Mouse (Mus musculus): ENCODE measurements around the gene Nemf. TPM values are rescaled to one million over a fixed set of nuclear protein-coding genes. Genes with fewer than 3 reads are reported as not detected.
A peak's percentile ranks its signal among the peaks of the same experiment; 100 is the strongest.
"Not testable (repeated sequence)": the region's sequence is repeated elsewhere in the genome, so short reads cannot be mapped to it uniquely, and the experiment has no call there.

The Nemf gene
- total RNA-seq, 2 experiments from 2014 or later, result 40.3 to 48.6 TPM

DNA sequence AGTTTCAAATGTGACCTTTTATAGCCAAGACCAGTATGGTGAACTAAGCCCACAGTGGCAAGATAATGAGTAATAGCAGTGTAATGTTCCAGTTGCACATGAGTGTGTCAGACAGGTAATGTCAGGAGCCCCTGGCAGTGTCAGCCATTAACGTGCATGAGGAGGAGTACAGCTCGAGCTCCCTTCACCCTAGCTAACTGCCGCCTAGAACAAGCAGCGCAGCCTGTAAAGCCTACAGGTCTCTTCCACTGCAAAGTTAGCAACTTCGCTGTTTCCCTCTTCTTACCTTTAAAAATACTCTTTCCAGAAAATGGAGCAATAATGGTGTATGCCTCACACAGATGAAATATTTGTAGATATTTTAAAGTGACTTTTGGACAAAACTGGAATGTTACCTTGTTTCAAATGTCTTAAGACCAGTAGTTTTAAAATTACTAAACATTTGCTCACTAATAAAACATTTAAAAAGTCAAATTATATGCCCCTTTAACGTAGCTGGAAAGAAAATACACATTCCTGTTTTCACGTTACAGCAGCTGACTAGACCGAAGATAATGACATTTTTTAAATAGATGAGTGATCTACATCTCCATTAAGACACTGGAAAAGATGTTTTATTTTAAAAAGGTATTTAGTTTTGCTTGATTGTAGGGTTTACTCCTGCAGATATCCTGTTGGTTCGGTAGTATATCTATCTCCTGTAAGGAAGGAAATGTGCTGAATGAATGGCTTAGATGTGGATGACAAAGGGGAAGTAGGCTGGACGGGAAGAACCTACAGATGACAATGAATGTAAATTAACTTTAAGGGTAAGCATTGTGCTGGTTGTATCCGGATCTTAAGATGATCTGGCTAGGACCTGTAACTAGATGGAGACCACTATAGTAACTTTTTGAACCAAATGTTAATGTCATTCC lies 17.1 kb upstream of the Nemf start:
- peak in 1 of 2 experiments; percentile 27 for DNase-seq (ENCODE audit: low spot score in 2 of 2)

DNA sequence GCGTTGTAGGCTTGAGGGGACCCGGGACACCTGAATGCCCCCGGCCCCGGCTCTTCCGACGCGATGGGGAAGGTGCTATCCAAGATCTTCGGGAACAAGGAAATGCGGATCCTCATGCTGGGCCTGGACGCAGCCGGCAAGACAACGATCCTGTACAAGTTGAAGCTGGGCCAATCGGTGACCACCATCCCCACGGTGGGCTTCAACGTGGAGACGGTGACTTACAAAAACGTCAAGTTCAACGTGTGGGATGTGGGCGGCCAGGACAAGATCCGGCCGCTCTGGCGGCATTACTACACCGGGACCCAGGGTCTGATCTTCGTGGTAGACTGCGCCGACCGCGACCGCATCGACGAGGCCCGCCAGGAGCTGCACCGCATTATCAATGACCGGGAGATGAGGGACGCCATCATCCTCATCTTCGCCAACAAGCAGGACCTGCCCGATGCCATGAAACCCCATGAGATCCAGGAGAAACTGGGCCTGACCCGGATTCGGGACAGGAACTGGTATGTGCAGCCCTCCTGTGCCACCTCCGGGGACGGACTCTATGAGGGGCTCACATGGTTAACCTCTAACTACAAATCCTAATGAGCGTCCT lies 15.9 kb upstream of the Nemf start:
- DNase-seq (ENCODE audit: low spot score in 2 of 2), result peak in 1 of 2 experiments; percentile 35

DNA sequence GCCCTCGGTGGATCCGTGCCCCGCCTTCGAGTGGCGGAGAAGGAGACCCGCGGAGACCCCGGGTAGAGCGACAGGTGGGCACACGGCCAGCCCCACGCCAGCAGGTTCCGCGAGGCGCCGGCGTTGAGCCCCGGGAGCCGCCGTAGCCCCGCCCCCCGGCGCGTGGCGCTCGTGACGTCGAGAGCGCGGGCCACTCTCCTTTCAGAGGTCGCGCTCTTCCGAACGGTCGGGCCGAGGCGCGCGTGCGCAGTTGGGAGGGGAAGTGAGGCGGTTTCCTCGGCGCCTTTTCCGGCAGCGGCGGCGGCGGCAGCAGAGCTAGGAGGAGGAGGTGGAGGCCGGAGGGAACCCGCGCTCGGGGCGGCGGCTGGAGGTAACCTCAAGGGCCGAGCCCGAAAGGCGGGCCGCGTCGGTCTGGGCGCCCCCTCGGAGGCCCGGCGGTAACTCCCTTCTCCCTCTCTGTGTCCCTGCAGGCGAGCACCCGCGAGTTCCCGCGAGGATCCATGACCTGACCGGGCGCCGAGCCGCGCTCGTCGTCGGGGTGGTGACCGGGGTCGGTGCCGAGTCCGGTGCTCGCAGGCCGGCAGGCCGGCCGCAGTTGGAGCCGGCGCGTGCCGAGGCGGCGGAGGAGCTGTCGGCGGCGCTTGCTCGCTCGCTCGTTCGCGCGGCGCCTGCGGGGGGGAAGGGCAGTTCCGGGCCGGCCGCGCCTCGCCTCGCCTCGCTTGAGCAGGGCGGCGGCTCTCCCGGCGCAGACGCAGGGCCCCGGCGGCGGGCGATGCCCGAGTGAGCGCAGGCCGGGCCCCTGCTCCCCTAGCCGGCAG lies 15.1 kb upstream of the Nemf start, which contains the start of the genes Arf6 and Gm9887:
Arf6 (plus strand) TSS at position 297 of the 818 bp plus-strand sequence.
Gm9887 (minus strand) TSS at position 605 of the 818 bp plus-strand sequence.
- DNase-seq (ENCODE audit: low spot score in 2 of 2), result peak; percentile 99 to 100

DNA sequence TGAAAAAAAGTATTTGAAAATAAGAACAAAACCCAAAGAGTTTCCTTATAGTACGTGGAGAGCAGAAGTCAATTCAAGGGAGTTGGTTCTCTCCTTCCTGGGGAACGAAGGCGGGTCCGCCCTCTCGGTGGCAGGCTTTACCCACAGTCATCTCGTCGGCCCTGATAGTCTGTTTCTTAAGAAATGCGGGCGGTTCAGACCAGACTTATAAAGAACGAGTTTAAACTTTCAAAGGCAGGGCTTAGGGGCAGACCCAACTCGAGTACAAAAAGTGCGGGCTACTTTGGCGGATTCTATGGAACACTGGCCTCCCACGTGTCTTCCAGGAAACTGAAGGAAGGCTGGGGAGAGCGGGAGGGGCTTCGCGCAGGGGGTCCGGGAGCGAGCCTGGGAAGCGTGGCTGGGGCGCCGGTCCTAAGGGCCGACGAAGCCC lies 14.5 kb upstream of the Nemf start:
- DNase-seq (ENCODE audit: low spot score in 2 of 2), result no peak

DNA sequence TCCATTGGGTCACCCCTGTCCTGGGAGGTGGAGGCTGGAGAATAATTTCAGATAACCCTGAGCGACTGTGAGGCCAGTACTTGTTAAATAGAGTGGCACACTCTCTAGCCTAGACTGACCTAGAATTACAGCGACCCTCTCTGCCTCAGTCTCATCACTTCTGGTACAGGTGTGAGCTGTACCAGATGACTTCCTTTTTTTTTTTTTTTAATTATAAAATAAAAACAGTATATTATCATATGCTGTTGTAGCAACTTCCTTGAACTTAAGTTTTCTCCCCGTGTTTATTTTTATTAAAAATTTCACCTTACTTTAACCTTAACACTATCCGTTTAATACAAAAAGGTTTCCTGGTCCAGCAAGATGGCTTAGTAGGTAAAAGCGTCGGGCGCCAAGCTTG lies 14.0 kb upstream of the Nemf start:
- DNase-seq (ENCODE audit: low spot score in 2 of 2), result no peak

DNA sequence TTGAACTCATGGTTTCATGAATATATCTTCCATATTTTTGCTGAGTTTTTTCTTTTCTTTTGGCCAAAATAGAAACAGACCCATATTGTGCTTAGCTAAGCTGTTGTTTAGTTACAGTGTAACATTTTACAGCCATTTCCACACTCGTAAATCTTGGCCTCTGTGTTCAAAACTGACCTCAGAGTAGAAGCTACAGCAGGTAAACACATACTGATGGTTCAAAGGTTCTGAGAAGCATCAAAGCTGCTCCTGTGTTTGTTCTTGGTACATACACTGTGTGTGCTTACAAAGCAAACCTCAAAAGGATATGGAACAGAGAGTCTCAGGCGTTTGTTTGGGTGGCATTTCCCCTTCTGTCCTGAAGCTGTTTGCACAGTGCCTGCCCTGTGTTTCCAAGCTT lies 10.6 kb upstream of the Nemf start:
- no peak for DNase-seq (ENCODE audit: low spot score in 2 of 2)

DNA sequence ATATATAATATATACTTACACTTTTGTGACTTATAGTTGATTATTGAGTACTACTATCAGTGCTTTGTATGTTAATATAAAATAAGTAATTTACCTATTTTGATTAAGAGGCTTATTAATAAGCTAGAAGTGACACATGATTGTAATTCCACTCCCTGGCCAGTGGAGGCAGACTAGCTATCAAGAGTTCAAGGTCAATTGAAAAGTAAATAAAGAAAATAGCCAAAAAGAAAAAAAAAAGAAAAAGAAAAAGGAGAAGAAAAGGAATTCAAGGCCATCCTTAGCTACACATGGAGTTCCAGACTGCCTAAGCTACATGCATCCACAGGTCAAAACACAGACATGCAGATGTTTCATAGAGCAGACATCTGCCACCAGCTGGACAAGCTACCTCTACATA lies 9.5 kb upstream of the Nemf start:
- DNase-seq (ENCODE audit: low spot score in 2 of 2), result no peak

DNA sequence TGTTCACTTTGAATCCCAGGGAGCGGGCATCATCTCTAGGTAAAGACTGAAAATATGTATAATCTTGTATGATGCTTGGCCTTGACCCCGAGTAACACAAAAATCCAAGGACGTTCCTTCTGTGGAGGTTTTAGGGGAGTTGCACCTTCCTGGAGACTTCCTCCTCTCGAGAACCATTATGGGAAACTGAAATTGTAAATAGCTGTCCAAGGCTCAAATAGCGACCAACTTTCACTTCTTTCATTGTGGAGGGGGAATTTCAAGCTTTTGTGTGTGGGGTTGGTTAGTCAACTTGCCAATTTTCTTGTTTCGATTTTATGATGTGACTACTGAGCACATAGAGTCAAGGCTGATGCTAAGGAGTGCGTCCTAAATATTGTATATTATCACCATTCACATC lies 8.8 kb upstream of the Nemf start:
- DNase-seq (ENCODE audit: low spot score in 2 of 2), result no peak

DNA sequence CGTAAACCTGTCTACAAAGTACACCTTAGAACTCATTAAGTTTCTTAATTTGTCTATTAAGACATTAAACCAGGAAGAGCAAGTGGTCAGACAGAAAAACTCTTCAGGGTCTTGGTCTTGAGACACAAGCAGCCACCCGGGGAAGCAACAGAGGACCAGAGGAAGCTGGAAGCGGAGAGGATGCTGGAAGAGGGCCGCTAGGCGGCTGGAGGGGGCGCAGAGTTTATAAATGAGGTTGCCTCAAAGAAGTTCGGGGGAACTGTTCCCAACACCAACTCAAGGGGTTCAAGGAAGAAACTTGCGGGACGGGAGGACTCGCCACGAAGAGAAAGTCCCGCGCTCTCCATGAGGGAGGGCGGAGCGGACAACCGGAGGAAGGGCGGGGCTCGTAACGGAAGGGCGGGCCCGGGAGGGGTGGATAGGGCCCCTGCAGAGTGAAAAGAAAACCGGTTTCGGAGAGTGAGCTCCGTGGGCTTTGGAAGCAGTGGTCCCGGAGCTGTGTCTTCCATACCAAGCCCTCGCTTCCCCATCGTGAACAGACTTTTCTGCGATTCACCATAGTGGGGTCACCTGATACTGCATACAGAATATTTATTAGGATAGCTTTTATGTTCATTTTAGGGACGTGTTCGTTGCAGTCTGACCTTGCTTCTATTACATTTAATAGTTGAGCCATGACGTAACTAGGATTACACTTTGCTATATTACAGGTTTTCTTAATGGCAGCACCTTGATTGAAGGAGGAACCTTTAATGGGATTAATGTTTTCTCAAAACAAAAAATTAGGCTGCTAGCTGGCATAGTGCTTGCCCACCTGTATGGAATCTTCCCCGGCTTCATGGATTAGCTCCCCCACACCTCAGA lies 7.2 kb upstream of the Nemf start:
- peak; percentile 80 to 82 for DNase-seq (ENCODE audit: low spot score in 2 of 2)

DNA sequence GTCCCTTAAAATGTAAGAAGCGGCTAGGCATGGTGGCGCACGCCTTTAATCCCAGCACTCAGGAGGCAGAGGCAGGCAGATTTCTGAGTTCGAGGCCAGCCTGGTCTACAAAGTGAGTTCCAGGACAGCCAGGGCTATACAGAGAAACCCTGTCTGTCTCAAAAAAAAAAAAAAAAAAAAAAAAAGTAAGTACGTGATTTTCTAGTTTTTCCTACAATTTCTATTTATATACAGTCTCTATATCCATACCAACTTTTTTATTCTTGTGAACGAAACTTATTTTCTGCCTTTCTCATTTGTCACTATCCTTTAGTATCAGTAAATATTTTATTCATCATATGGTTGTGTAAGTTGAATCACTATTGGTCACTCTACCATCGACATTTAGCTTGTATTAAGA lies 6.1 kb upstream of the Nemf start:
- DNase-seq (ENCODE audit: low spot score in 2 of 2), result not testable (repeated sequence)

DNA sequence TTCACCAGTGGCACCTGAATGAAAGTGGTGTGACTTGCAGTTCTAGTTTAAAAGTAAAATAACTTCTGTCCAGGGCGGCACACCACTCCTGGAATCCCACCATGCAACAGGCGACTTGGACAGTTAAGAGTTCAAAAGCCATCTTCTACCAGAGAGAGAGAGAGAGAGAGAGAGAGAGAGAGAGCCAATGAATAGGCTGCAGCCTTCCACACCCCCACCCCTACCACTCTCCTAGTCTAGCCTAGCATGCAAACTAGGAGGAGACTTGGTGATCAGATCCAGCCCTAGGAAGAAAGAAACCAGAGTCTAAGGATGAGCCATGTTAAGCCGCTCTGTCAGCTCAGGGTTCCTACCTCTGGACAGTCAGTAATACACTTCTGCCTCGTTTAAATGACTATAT lies 5.4 kb upstream of the Nemf start:
- DNase-seq (ENCODE audit: low spot score in 2 of 2), result no peak

DNA sequence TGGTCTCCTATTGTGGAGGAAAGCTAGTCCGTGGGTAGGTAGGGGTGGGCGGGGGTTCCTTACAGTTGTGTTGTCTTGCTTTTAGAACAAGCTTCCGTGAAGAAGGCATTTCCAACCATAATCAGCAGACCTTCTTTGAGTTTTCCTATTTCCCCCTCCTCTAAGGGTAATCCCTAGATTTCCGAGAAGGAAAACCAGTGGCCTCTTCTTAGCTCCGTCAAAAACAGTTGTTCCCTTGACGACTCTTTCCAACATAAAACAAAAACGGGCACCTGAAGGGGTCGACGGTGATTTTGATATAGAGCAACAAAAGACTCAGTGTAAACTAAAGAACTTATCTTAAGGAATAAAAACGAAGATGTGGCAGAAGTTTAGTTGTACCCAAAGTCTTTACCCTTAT lies 5.0 kb upstream of the Nemf start:
- DNase-seq (ENCODE audit: low spot score in 2 of 2), result no peak

DNA sequence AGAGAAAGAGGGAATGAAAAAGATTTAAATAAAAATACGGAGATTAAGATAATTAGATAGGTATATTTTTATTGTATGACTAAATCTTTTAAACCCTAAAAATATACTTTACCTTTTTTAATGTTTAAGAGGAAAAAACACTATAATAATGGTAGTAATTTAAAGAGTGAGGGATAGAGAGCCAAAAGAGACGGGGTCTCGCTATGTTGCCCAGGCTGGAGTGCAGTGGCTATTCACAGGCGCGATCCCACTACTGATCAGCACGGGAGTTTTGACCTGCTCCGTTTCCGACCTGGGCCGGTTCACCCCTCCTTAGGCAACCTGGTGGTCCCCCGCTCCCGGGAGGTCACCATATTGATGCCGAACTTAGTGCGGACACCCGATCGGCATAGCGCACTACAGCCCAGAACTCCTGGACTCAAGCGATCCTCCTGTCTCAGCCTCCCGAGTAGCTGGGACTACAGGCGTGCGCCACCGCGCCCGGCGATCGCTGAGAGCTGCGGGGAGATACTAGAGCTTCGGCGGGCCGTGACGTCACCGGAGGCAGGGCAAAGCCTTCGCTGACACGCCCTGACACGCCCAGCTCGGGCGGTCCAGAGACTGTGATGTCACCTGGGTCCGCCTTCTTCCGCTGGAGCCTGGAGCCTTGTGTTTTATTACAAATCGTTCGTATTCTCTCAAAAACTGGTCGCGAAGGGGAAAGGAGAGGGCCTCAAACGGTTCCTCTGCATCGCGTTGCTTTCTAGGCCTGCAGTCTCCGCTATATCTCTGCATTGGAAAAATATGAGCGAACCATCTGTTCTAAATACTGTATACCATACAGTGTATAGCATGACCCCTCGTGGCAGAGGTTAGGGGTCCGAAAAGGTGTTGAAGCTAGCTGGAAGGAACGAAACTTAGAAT lies 4.3 kb upstream of the Nemf start:
- peak; percentile 100 for DNase-seq (ENCODE audit: low spot score in 2 of 2)

DNA sequence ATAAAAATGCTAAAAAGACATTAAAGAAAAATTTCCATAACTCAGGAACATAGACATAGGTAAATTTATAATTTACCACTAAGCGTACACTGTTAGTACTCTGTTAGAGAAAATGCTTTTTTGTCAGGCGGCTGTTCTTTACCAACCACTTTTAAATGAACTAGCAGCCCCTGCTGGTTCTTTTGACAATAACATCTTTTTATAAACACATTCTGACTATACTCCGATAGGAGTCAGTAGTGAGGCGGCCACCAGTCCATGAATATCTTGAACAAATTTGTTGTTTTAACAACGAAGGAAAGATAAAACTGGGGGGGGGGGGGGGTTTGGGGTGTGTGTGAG lies 3.7 kb upstream of the Nemf start:
- DNase-seq (ENCODE audit: low spot score in 2 of 2), result peak in 1 of 2 experiments; percentile 28

DNA sequence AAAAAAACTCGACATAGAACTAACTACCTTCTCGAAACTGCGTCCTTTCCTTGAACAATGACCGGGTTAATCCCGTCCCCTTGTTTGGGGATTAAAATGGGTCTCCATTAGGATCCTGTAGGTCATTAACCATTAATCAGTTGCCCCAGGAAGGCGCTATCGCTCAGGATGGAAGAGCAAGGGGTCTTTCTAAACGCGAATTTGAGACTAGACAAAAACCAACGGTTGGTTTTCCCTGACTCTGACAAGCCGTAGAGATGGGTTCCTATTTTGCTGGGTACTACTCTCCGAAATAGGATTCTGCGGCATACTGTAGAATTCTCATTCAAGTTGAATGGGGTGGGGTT lies 308 bp upstream of the Nemf start:
- no peak for DNase-seq (ENCODE audit: low spot score in 2 of 2)

DNA sequence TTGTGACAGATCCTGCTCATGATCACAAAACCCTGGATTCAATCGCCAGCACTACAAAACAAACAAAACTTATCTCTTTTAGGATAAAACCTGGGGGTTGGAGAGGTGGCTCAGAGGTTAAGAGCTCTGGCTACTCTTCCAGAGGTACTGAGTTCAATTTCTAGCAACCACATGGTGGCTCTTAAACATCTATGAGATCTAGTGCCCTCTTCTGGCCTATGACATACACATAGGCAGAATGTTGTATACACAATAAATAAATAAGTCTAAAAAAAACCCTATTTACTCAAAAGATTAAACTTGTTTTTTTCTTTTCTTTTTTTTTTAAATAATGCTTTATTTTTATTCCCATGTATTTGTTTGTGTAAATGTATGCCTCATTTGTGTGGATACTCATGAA lies 5.3 kb downstream of the Nemf start:
- DNase-seq (ENCODE audit: low spot score in 2 of 2), result no peak

DNA sequence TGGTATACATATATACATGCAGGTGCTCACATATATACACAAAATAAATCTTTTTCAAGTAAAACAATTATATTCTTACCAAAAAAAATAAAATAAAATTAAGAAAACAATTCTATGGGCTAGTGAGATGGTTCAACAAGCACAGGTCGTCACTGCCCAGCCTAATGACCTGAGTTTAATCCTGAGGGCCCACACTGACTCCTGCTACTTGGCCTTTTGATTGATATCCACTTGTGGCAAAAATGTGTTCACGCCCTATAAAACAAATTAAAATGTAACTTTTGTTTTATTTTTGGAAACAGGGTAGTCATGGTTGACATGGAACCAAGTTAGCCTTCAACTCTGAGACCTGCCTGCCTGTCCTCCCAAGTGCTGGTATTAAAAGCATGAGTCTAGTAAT lies 7.0 kb downstream of the Nemf start:
- no peak for DNase-seq (ENCODE audit: low spot score in 2 of 2)

DNA sequence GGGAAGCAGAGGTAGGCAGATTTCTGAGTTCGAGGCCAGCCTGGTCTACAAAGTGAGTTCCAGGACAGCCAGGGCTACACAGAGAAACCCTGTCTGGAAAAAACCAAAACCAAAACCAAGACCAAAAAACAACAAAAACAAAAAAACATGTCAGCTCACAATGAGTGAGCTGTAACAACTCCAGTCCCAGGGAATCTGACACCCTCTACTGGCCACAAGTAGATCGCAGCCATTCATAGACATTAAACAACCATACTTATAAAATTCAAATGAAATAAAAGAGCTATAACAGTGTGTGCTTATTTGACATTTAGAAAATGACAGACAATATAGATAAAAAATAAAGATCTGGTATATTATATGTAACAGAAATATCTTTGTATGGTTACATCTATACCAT lies 23.4 kb downstream of the Nemf start:
- DNase-seq (ENCODE audit: low spot score in 2 of 2), result peak in 1 of 2 experiments; percentile 16

DNA sequence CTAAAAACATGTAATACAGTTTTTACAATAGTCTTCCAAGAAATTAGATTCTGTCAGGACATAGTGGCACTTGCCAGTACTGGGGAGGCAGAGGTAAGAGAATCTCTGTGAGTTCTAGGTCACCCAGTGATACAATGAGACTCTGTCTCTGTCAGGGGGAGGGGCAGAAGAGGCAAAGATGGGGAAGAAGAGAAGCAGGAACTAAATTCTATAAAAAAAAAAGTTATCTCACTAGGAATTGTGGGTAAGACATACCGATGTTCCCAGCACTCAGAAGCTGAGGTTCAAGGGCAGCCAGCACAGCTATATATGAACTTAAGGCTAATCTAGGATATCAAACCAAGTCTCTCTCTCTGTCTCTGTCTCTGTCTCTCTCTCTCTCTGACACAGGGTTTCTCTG lies 24.8 kb downstream of the Nemf start:
- DNase-seq (ENCODE audit: low spot score in 2 of 2), result no peak

DNA sequence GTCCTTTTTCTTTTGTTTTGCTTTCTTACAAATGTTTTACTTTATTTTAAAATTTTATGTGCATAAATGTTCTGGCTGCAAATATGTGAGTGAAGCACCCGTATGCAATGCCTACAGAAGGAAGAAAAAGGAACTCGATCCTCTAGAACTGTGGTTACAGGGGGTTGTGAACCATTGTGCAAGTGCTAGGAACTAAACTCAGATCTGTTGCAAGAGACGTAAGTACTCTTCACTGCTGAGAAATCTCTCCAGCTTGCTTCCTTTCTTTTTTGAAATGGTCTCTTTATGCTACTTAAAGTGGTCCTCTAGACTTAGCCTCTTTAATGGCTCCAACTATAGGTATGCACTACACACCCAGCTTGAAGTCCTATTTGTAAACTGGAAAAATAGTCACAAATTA lies 25.8 kb downstream of the Nemf start:
- no peak for DNase-seq (ENCODE audit: low spot score in 2 of 2)
